Mouse (Mus musculus) limb, embryonic 14.5 days (tissue): ENCODE data around the gene Tbc1d14. TPM values are rescaled to one million over a fixed set of nuclear protein-coding genes. Genes with fewer than 3 reads are reported as not detected.
A peak's percentile ranks its signal among the peaks of the same experiment; 100 is the strongest.

Experiments
- ATAC-seq: fragments of 200-750 bp; cut with Nextera tagmentation; 2 replicates; pipeline ENCODE4 v1.8.0; 2017; ENCODE audit warnings: low read depth, moderate number of reproducible peaks, moderate TSS enrichment; ENCODE audit not compliant: low FRiP score
- DNase-seq: peaks from one replicate; pipeline ENCODE4 v3.0.0-alpha.2; 2015; ENCODE audit warnings: low spot score
- H3K27ac ChIP-seq: fragments of 300-500 bp; sonication (generic); replicated peaks from 2 replicates; pipeline ENCODE4 v1.5.1; 2014; ENCODE audit warnings: low read depth, mild to moderate bottlenecking, low read length, moderate library complexity, mixed read lengths
- H3K27me3 ChIP-seq: fragments of 300-500 bp; sonication (generic); 2 replicates; pipeline ENCODE4 v1.6.1; 2014; ENCODE audit warnings: low read length, mixed read lengths; ENCODE audit not compliant: control insufficient read depth, insufficient read depth
- H3K36me3 ChIP-seq: fragments of 300-500 bp; sonication (generic); 2 replicates; pipeline ENCODE4 v1.6.1; 2014; ENCODE audit warnings: mild to moderate bottlenecking, low read length, moderate library complexity, mixed read lengths; ENCODE audit not compliant: control insufficient read depth, insufficient read depth
- H3K4me1 ChIP-seq: fragments of 300-500 bp; sonication (generic); 2 replicates; pipeline ENCODE4 v1.6.1; 2014; ENCODE audit warnings: antibody characterized with exemption, low read length, mixed read lengths; ENCODE audit not compliant: control insufficient read depth, insufficient read depth
- H3K4me2 ChIP-seq: fragments of 300-500 bp; sonication (generic); replicated peaks from 2 replicates; pipeline ENCODE4 v1.6.1; 2014; ENCODE audit warnings: low read depth, mild to moderate bottlenecking, low read length, moderate library complexity; ENCODE audit not compliant: severe bottlenecking
- H3K4me3 ChIP-seq: fragments of 300-500 bp; sonication (generic); replicated peaks from 2 replicates; pipeline ENCODE4 v1.5.1; 2014; ENCODE audit warnings: low read length
- H3K9ac ChIP-seq: fragments of 300-500 bp; sonication (generic); 2 replicates; pipeline ENCODE4 v1.6.1; 2014; ENCODE audit warnings: mild to moderate bottlenecking, low read depth, low read length, moderate library complexity; ENCODE audit not compliant: severe bottlenecking
- H3K9me3 ChIP-seq: fragments of 300-500 bp; sonication (generic); 2 replicates; pipeline ENCODE4 v1.6.1; 2016; ENCODE audit warnings: low read length; ENCODE audit not compliant: control insufficient read depth
- POLR2A ChIP-seq: fragments of 200-500 bp; IDR thresholded peaks from 2 replicates; pipeline ENCODE4 v1.8.0; 2012; ENCODE audit warnings: inconsistent platforms, mild to moderate bottlenecking, moderate library complexity, borderline replicate concordance; ENCODE audit not compliant: insufficient read depth, insufficient read length; ENCODE audit errors: extremely low read depth
- WGBS: fragments of 180-500 bp; shearing (Covaris S2); extraction: QIAGEN DNeasy Blood & Tissue Kit; methylation state at CpG from one replicate; pipeline ENCODE4 v1.1.7; 2014; 5-methylcytosine and 5-hydroxymethylcytosine counted together
- polyA plus RNA-seq, 2 experiments: library from polyadenylated mRNA; depleted of rRNA in 1 of 2; stranded (reverse) in 1 of 2; unstranded in 1 of 2; fragments of >200 nt; fragmentation: Nextera tagmentation in 1 of 2; extraction: Ambion mirVana in 1 of 2; gene quantifications; 2 replicates each; pipeline versions ENCODE4 v1.2.1 to v1.2.3; 2012 to 2014

Tbc1d14 gene
- polyA plus RNA-seq, 2 experiments: 37.9 to 46.6 TPM

GRCm38 (mm10) chr5:36477486-36477885, 115.6 kb downstream of the Tbc1d14 start:
- Histone ChIP-seq H3K9me3 (no peaks in the 10 kb centered on the region), H3K36me3 (peaks cover 32% of the 10 kb centered on the region), H3K4me3 (no peak overlapping the region), H3K9ac (no peak overlapping the region), H3K27me3 (no peaks in the 10 kb centered on the region), H3K4me1 (peaks cover 5% of the 10 kb centered on the region), H3K27ac (no peak overlapping the region), H3K4me2 (no peak overlapping the region)
- ATAC-seq: no peak
- WGBS: 84% methylated on average over 3 of the region's 3 CpGs
- TF ChIP-seq POLR2A: no peak
- DNase-seq: no peak

- H3K36me3 ChIP-seq: peaks cover 64% of the 10 kb centered on the region
- H3K27ac ChIP-seq: no peak overlapping the region
- peak; percentile 37; the same call in 1 of the 2 replicates for ATAC-seq
- H3K4me1 ChIP-seq: no peaks in the 10 kb centered on the region
- no peak overlapping the region for H3K9ac ChIP-seq
- H3K4me2 ChIP-seq: no peak overlapping the region
- TF ChIP-seq POLR2A: no peak
- no peak overlapping the region for H3K4me3 ChIP-seq
- H3K27me3 ChIP-seq: no peaks in the 10 kb centered on the region
- H3K9me3 ChIP-seq: no peaks in the 10 kb centered on the region
- peak; percentile 68 for DNase-seq
- 82% methylated on average over 5 of the region's 5 CpGs for WGBS
Observed at GRCm38 (mm10) chr5:36474283-36474682, 118.8 kb downstream of the Tbc1d14 start.

GRCm38 (mm10) chr5:36472876-36473655, 120.0 kb downstream of the Tbc1d14 start:
- DNase-seq (no peak), ATAC-seq (no peak)
- Histone ChIP-seq H3K4me1 (no peaks in the 10 kb centered on the region), H3K27me3 (no peaks in the 10 kb centered on the region), H3K27ac (no peak overlapping the region), H3K4me3 (no peak overlapping the region), H3K36me3 (peaks cover 69% of the 10 kb centered on the region), H3K4me2 (no peak overlapping the region), H3K9me3 (no peaks in the 10 kb centered on the region), H3K9ac (no peak overlapping the region)
- no peak for TF ChIP-seq POLR2A
- 90% methylated on average over 4 of the region's 4 CpGs for WGBS

- no peak for ATAC-seq
Observed at GRCm38 (mm10) chr5:36471206-36471605, 121.9 kb downstream of the Tbc1d14 start.

GRCm38 (mm10) chr5:36465889-36466288, 127.2 kb downstream of the Tbc1d14 start:
- 29% methylated on average over 8 of the region's 8 CpGs for WGBS
- no peak for TF ChIP-seq POLR2A
- Histone ChIP-seq H3K4me3 (peak overlapping the region; percentile 94), H3K9me3 (no peaks in the 10 kb centered on the region), H3K36me3 (peaks cover 21% of the 10 kb centered on the region), H3K27me3 (no peaks in the 10 kb centered on the region), H3K4me1 (peaks cover 10% of the 10 kb centered on the region), H3K4me2 (peak overlapping the region; percentile 92), H3K9ac (peak overlapping the region; percentile 81), H3K27ac (no peak overlapping the region)
- ATAC-seq (no peak), DNase-seq (no peak)

More at GRCm38 (mm10) chr5:36471206-36471605, 121.9 kb downstream of the Tbc1d14 start:
- Histone ChIP-seq H3K9me3 (no peaks in the 10 kb centered on the region), H3K4me1 (no peaks in the 10 kb centered on the region), H3K27me3 (no peaks in the 10 kb centered on the region), H3K4me3 (no peak overlapping the region), H3K4me2 (no peak overlapping the region), H3K9ac (no peak overlapping the region), H3K36me3 (peaks cover 65% of the 10 kb centered on the region), H3K27ac (no peak overlapping the region)
- TF ChIP-seq POLR2A: no peak
- WGBS: 93% methylated on average over 8 of the region's 8 CpGs
- DNase-seq: no peak
